8 mouse cellular contexts compared by ENCODE assay signal in the genomic region with DNA sequence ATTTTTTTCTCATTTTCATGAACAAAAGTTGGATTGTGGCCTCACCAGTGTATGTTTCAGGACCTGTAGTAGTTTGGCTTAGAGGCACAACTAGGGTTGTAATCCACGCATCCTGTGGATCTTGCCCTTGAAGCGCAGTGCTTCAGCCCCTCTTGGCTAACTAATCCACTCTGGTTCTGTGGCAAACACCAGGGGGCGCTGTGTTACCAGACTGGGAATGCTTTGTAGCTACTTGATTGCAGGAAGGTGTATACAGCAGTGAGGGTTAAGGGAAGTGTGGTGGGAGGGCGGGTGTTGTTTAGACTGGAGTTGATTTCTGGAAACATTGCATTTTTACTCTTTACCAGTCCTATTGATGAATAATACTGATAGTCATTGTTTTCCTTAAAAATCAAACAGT.
DNase-seq lines count a peak whose midpoint lies in the region; ATAC-seq and TF ChIP-seq lines count a peak whose summit lies in the region.

No protein-coding gene starts in this region.

- TF ChIP-seq CTCF in spleen, adult 2 months (IDR thresholded peaks at IDR 0.05; ENCODE audit: extremely low read depth, insufficient read depth, insufficient read length, insufficient replicate concordance): peak; percentile 55; the same call in 1 of the 2 replicates

- intact Hi-C loops in heart, postnatal 25 days (cut with DNase I): loop anchor here (1.0 to 2.0 kb wide), 2 partner anchors 95 to 284 kb away; no protein-coding TSS in a partner anchor

- H3K4me2 ChIP-seq in heart, embryonic 12.5 days: no peak overlapping the region
- no peak overlapping the region for H3K4me2 ChIP-seq in forebrain, embryonic 11.5 days (ENCODE audit: low read depth, low read length, severe bottlenecking)

- H3K4me1 ChIP-seq in heart, embryonic 12.5 days (replicated peaks): no peaks in the 10 kb centered on the region
- H3K4me1 ChIP-seq in forebrain, embryonic 11.5 days (replicated peaks; ENCODE audit: control insufficient read depth, insufficient read depth, low read length): no peaks in the 10 kb centered on the region
- no peaks in the 10 kb centered on the region for H3K4me1 ChIP-seq in spleen, adult 2 months (ENCODE audit: control insufficient read depth, insufficient read depth, insufficient read length)

- H3K4me3 ChIP-seq in heart, embryonic 12.5 days: no peak overlapping the region
- H3K4me3 ChIP-seq in forebrain, embryonic 11.5 days (ENCODE audit: low read depth, low read length): no peak overlapping the region
- H3K4me3 ChIP-seq in spleen, adult 2 months (ENCODE audit: extremely low read depth, insufficient read depth, insufficient read length): no peak overlapping the region

- no peak overlapping the region for H3K27ac ChIP-seq in heart, embryonic 12.5 days (ENCODE audit: poor library complexity, severe bottlenecking)
- no peak overlapping the region for H3K27ac ChIP-seq in forebrain, embryonic 11.5 days (ENCODE audit: low read depth, low read length)
- H3K27ac ChIP-seq in spleen, adult 2 months (ENCODE audit: insufficient read depth, low read length): no peak overlapping the region

- H3K9me3 ChIP-seq in heart, embryonic 12.5 days (replicated peaks): no peaks in the 10 kb centered on the region
- no peaks in the 10 kb centered on the region for H3K9me3 ChIP-seq in forebrain, embryonic 11.5 days (ENCODE audit: control insufficient read depth, low read length)

- no peaks in the 10 kb centered on the region for H3K27me3 ChIP-seq in heart, embryonic 12.5 days (replicated peaks)
- no peaks in the 10 kb centered on the region for H3K27me3 ChIP-seq in forebrain, embryonic 11.5 days (ENCODE audit: control insufficient read depth, insufficient read depth, low read length)
- no peaks in the 10 kb centered on the region for H3K27me3 ChIP-seq in spleen, adult 2 months (ENCODE audit: control insufficient read depth, insufficient read depth, low read length)

- H3K9ac ChIP-seq in heart, embryonic 12.5 days: no peak overlapping the region
- no peak overlapping the region for H3K9ac ChIP-seq in forebrain, embryonic 11.5 days (ENCODE audit: low read length)

- peak; percentile 95 for DNase-seq in heart, adult 11 months
- DNase-seq in c-Kit-negative CD71-positive TER-119-positive erythroid progenitor cells, embryonic 14.5 days (ENCODE audit: low read depth, low spot score): peak; percentile 59
- peak; percentile 94 for DNase-seq in forebrain, embryonic 11.5 days (ENCODE audit: low spot score)
- DNase-seq in heart, postnatal 25 days (ENCODE audit: low spot score): peak; percentile 36
- DNase-seq in layer of hippocampus, postnatal 36 days: peak; percentile 76 to 80
- DNase-seq in spleen, adult 2 months (ENCODE audit: low read depth in 1 of 2, low spot score in 2 of 2): peak; percentile 35 to 75

- no peak for TF ChIP-seq POLR2A in spleen, adult 2 months (IDR thresholded peaks at IDR 0.05; ENCODE audit: low read depth, low read length)

- WGBS in heart, embryonic 12.5 days: 44% methylated on average over 4 of the region's 4 CpGs
- WGBS in forebrain, embryonic 11.5 days: 55% methylated on average over 4 of the region's 4 CpGs
- 47% methylated on average over 4 of the region's 4 CpGs for WGBS in spleen, adult 2 months

- peaks cover 59% of the 10 kb centered on the region for H3K36me3 ChIP-seq in heart, embryonic 12.5 days
- H3K36me3 ChIP-seq in forebrain, embryonic 11.5 days (ENCODE audit: control insufficient read depth, insufficient read depth, low read length): no peaks in the 10 kb centered on the region; the same call in 1 of the 2 replicates
- peaks cover 30% of the 10 kb centered on the region for H3K36me3 ChIP-seq in spleen, adult 2 months (ENCODE audit: control insufficient read depth, insufficient read depth, low read length)

- no peak for ATAC-seq in heart, embryonic 12.5 days (ENCODE audit: insufficient number of reproducible peaks, low FRiP score)
- no peak for ATAC-seq in forebrain, embryonic 11.5 days (replicated peaks; ENCODE audit: low FRiP score)
- peak; percentile 91 for ATAC-seq in megakaryocyte-erythroid progenitor cell, adult 5-6 weeks (replicated peaks; ENCODE audit: low FRiP score, low TSS enrichment, poor library complexity, severe bottlenecking)

Comparison
In these comparisons a context has a peak if more than half of its experiments do, and no peak if none do; other contexts are left out.
1. DNase-seq: peak in every context shown above with its lines; median percentile 95 in heart, adult 11 months; 94 in forebrain, embryonic 11.5 days; 78 in layer of hippocampus, postnatal 36 days; 59 in c-Kit-negative CD71-positive TER-119-positive erythroid progenitor cells, embryonic 14.5 days; 55 in spleen, adult 2 months; 36 in heart, postnatal 25 days.